Mouse (Mus musculus) B cell, adult 2 months (primary cell): ENCODE measurements around the gene Jchain.

Experiments used
- DNase-seq, 2 experiments: peaks; one replicate each; pipeline ENCODE4 v3.0.0; 2022

The Jchain gene

GRCm38 (mm10) chr5:88519232-88519631, 8.5 kb downstream of the Jchain start:
- DNase-seq, result peak; percentile 41 to 53

GRCm38 (mm10) chr5:88508990-88509389, 18.7 kb downstream of the Jchain start:
- DNase-seq, result no peak

GRCm38 (mm10) chr5:88508555-88508954, 19.1 kb downstream of the Jchain start:
- no peak for DNase-seq

- DNase-seq, result no peak
Observed at GRCm38 (mm10) chr5:88499781-88500180, 27.9 kb downstream of the Jchain start.

- no peak for DNase-seq
Observed at GRCm38 (mm10) chr5:88491111-88491510, 36.6 kb downstream of the Jchain start.

GRCm38 (mm10) chr5:88489004-88489403, 38.7 kb downstream of the Jchain start:
- no peak for DNase-seq

GRCm38 (mm10) chr5:88487675-88488074, 40.0 kb downstream of the Jchain start, which contains the start of gene Enam:
Gene Enam, plus strand, starts transcription at chr5:88487975.
- no peak for DNase-seq
